Mouse (Mus musculus) MEL (cell line): ENCODE measurements around the gene Aldh16a1. TPM values are rescaled to one million over a fixed set of nuclear protein-coding genes. Genes with fewer than 3 reads are reported as not detected.
A peak's percentile ranks its signal among the peaks of the same experiment; 100 is the strongest.

Source experiments
- DNase-seq: peaks from one replicate; pipeline ENCODE4 v3.0.0; 2011; ENCODE audit warnings: low read depth, low spot score
- H3K27ac ChIP-seq: 2 replicates; pipeline ENCODE4 v1.5.1; 2012; ENCODE audit warnings: low read depth, mild to moderate bottlenecking, control low read depth, low read length, moderate library complexity; ENCODE audit not compliant: control insufficient read depth
- H3K27me3 ChIP-seq, 2 experiments: fragments of 150-350 bp in 1 of 2; sonication (generic) in 1 of 2; 2 replicates each; pipeline ENCODE4 v1.6.1; 2012; ENCODE audit warnings: low read length in 2 of 2, mild to moderate bottlenecking in 2 of 2, improper control_type of control experiment in 1 of 2, moderate library complexity in 1 of 2; ENCODE audit not compliant: insufficient read depth in 2 of 2, control insufficient read depth in 1 of 2
- H3K36me3 ChIP-seq, 2 experiments: 2 replicates each; pipeline ENCODE4 v1.6.1; 2012 to 2014; ENCODE audit warnings: low read length in 2 of 2, improper control_type of control experiment in 1 of 2, inconsistent platforms in 1 of 2, mild to moderate bottlenecking in 1 of 2; ENCODE audit not compliant: insufficient read depth in 2 of 2, control insufficient read depth in 1 of 2
- H3K4me1 ChIP-seq, 2 experiments: fragments of 150-350 bp in 1 of 2; sonication (generic) in 1 of 2; 2 replicates each; pipeline ENCODE4 v1.6.1; 2012; ENCODE audit warnings: low read length in 2 of 2, improper control_type of control experiment in 1 of 2, mild to moderate bottlenecking in 1 of 2; ENCODE audit not compliant: insufficient read depth in 2 of 2, control insufficient read depth in 1 of 2
- H3K4me3 ChIP-seq, 2 experiments: fragments of 150-350 bp in 1 of 2; sonication (generic) in 1 of 2; 2 replicates each; pipeline ENCODE4 v1.5.1; 2012; ENCODE audit warnings: low read depth in 2 of 2, low read length in 2 of 2, mild to moderate bottlenecking in 2 of 2, moderate library complexity in 2 of 2, control low read depth in 1 of 2, improper control_type of control experiment in 1 of 2; ENCODE audit not compliant: control insufficient read depth in 1 of 2, insufficient read depth in 1 of 2
- H3K79me2 ChIP-seq: 2 replicates; pipeline ENCODE4 v1.6.1; 2012; ENCODE audit warnings: mild to moderate bottlenecking, low read length, moderate library complexity; ENCODE audit not compliant: control insufficient read depth, poor library complexity, insufficient read depth
- H3K9ac ChIP-seq: 2 replicates; pipeline ENCODE4 v1.6.1; 2012; ENCODE audit warnings: low read depth, mild to moderate bottlenecking, control low read depth, low read length, moderate library complexity; ENCODE audit not compliant: control insufficient read depth, poor library complexity, severe bottlenecking
- H3K9me3 ChIP-seq: fragments of 150-350 bp; sonication (generic); replicated peaks from 2 replicates; pipeline ENCODE4 v1.6.1; 2012; ENCODE audit warnings: mild to moderate bottlenecking, low read length, improper control_type of control experiment, moderate library complexity; ENCODE audit not compliant: insufficient read depth
- BHLHE40 ChIP-seq: IDR thresholded peaks from 2 replicates; pipeline ENCODE4 v1.6.1; 2012; ENCODE audit warnings: low read depth, mild to moderate bottlenecking, inconsistent platforms, low read length, improper control_type of control experiment, borderline replicate concordance
- CTCF ChIP-seq, 3 experiments: IDR thresholded peaks in 2 of 3; conservative IDR thresholded peaks in 1 of 3; 2 replicates each; pipeline ENCODE4 v1.5.1; 2011 to 2012; ENCODE audit warnings: low read length in 3 of 3, low read depth in 2 of 3, mild to moderate bottlenecking in 2 of 3, improper control_type of control experiment in 1 of 3, inconsistent platforms in 1 of 3, mixed read lengths in 1 of 3, moderate library complexity in 1 of 3; ENCODE audit not compliant: control insufficient read depth in 1 of 3, insufficient read depth in 1 of 3, poor library complexity in 1 of 3, severe bottlenecking in 1 of 3
- ETS1 ChIP-seq: IDR thresholded peaks from 2 replicates; pipeline ENCODE4 v1.6.1; 2012; ENCODE audit warnings: low read depth, mild to moderate bottlenecking, inconsistent platforms, low read length, improper control_type of control experiment, moderate library complexity
- GABPA ChIP-seq: IDR thresholded peaks from 2 replicates; pipeline ENCODE4 v1.6.1; 2012; ENCODE audit warnings: low read depth, mild to moderate bottlenecking, inconsistent platforms, low read length, improper control_type of control experiment, moderate library complexity
- KAT2A ChIP-seq: conservative IDR thresholded peaks from 2 replicates; pipeline ENCODE4 v1.6.1; 2012; ENCODE audit warnings: low read depth, low read length, improper control_type of control experiment, inconsistent platforms
- MAX ChIP-seq: IDR thresholded peaks from 2 replicates; pipeline ENCODE4 v1.6.1; 2011; ENCODE audit warnings: low read length, improper control_type of control experiment
- MAZ ChIP-seq: IDR thresholded peaks from 2 replicates; pipeline ENCODE4 v1.6.1; 2012; ENCODE audit warnings: low read depth, mild to moderate bottlenecking, inconsistent platforms, low read length, improper control_type of control experiment
- MEF2A ChIP-seq: IDR thresholded peaks from 2 replicates; pipeline ENCODE4 v1.6.1; 2014; ENCODE audit warnings: low read depth, mild to moderate bottlenecking, inconsistent platforms, low read length, improper control_type of control experiment; ENCODE audit not compliant: poor library complexity, insufficient replicate concordance, severe bottlenecking; ENCODE audit errors: extremely low read depth
- MXI1 ChIP-seq: IDR thresholded peaks from 2 replicates; pipeline ENCODE4 v1.6.1; 2011; ENCODE audit warnings: mild to moderate bottlenecking, low read depth, low read length, improper control_type of control experiment
- NELFE ChIP-seq: IDR thresholded peaks from 2 replicates; pipeline ENCODE4 v1.6.1; 2011; ENCODE audit warnings: low read depth, low read length, improper control_type of control experiment
- NRF1 ChIP-seq: IDR thresholded peaks from 2 replicates; pipeline ENCODE4 v1.6.1; 2014; ENCODE audit warnings: low read depth, mild to moderate bottlenecking, inconsistent platforms, low read length, improper control_type of control experiment, moderate library complexity; ENCODE audit not compliant: poor library complexity, insufficient read depth, severe bottlenecking
- POLR2A ChIP-seq, 2 experiments: IDR thresholded peaks; 2 replicates each; pipeline ENCODE4 v1.6.1; 2011 to 2012; ENCODE audit warnings: low read length in 2 of 2, mild to moderate bottlenecking in 2 of 2, control low read depth in 1 of 2, improper control_type of control experiment in 1 of 2, low read depth in 1 of 2, moderate library complexity in 1 of 2; ENCODE audit not compliant: control insufficient read depth in 1 of 2, insufficient read depth in 1 of 2, poor library complexity in 1 of 2
- TAL1 ChIP-seq: IDR thresholded peaks from 2 replicates; pipeline ENCODE4 v1.6.1; 2012; ENCODE audit warnings: mild to moderate bottlenecking, inconsistent platforms, low read length, moderate library complexity, mixed read lengths
- TBP ChIP-seq: IDR thresholded peaks from 2 replicates; pipeline ENCODE4 v1.8.0; 2011; ENCODE audit warnings: low read depth, low read length, improper control_type of control experiment
- TCF12 ChIP-seq: IDR thresholded peaks from 2 replicates; pipeline ENCODE4 v1.6.1; 2014; ENCODE audit warnings: low read depth, mild to moderate bottlenecking, inconsistent platforms, low read length, improper control_type of control experiment, moderate library complexity
- USF1 ChIP-seq: IDR thresholded peaks from 2 replicates; pipeline ENCODE4 v1.6.1; 2014; ENCODE audit warnings: low read depth, mild to moderate bottlenecking, inconsistent platforms, low read length, improper control_type of control experiment, moderate library complexity
- ZC3H11A ChIP-seq: IDR thresholded peaks from 2 replicates; pipeline ENCODE4 v1.6.1; 2012; ENCODE audit warnings: low read depth, mild to moderate bottlenecking, inconsistent platforms, low read length, improper control_type of control experiment
- ZNF384 ChIP-seq: IDR thresholded peaks from 2 replicates; pipeline ENCODE4 v1.6.1; 2012; ENCODE audit warnings: low read depth, mild to moderate bottlenecking, inconsistent platforms, low read length, improper control_type of control experiment
- polyA plus RNA-seq, 2 experiments: library from polyadenylated mRNA; stranded (reverse) in 1 of 2; unstranded in 1 of 2; fragments of >175 nt in 1 of 2; fragments of >200 nt in 1 of 2; gene quantifications; 2 replicates each; pipeline versions ENCODE4 v1.2.1 to v1.2.4; 2012; ENCODE audit warnings: low replicate concordance in 2 of 2, low read depth in 1 of 2; ENCODE audit not compliant: insufficient read length in 2 of 2, insufficient read depth in 1 of 2, missing spikeins in 1 of 2
- total RNA-seq: library from RNA; depleted of rRNA; stranded (reverse); fragments of 300-350 nt; gene quantifications from 2 replicates; pipeline ENCODE4 v1.2.3, GENCODE M21; 2012

The Aldh16a1 gene
- total and polyA plus RNA-seq, 3 experiments, result 33.9 to 61.6 TPM; not detected in 1

DNA sequence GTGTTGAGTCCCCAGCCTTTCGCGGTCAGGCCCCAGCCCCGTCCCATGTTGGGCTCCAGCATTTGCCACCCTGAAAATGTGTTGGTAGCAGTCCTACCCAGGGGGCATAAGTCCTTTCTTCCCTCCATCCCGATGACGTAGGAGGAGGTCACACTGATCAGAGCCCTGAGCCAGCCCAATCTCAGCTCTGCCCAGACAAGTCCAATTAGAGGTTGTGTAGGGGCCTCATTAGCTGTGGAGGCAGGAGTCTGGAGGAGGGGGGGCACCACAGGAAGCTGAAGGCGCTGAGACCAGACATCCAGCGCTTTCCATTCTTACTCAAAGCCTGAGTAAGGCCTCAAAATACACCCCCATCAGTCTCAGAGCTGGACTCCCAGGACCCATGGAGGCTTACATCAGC is 31.5 kb upstream of the Aldh16a1 start:
- H3K9ac ChIP-seq, result no peak overlapping the region
- H3K9me3 ChIP-seq, result no peaks in the 10 kb centered on the region
- peaks cover 0 to 11% of the 10 kb centered on the region in 2 experiments; a peak in 2 of 4 replicates for H3K36me3 ChIP-seq
- H3K27ac ChIP-seq, result no peak overlapping the region
- H3K4me1 ChIP-seq, result peaks cover 9 to 19% of the 10 kb centered on the region in 2 experiments
- no peak for TF ChIP-seq TAL1
- TF ChIP-seq BHLHE40, result no peak
- no peak for TF ChIP-seq MAX
- TF ChIP-seq MAZ, result no peak
- TF ChIP-seq MEF2A, result no peak
- DNase-seq, result no peak
- H3K79me2 ChIP-seq, result no peaks in the 10 kb centered on the region
- no peaks in the 10 kb centered on the region for H3K27me3 ChIP-seq
- no peak overlapping the region for H3K4me3 ChIP-seq

DNA sequence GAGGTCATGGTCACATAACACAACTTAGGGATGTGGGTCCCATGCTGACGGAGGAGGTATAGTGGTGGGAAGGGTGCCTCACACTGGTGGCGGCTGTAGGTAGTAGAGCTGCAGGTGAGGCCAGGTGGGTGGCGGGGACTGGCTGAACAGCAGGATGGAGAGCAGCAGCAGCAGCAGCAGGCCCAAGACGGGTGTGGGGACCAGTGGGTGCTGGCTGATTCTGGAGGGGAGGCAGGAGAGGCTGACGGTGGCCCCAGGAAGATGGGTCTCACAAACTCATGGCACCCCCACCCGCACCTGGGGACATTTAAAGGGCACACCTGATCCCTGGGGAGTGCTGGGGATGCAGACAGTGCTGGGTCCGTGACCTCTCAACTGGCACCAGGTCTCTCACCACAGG is 29.3 kb upstream of the Aldh16a1 start:
- Histone ChIP-seq H3K4me1 (peaks cover 0 to 5% of the 10 kb centered on the region in 2 experiments; a peak in 2 of 4 replicates), H3K9ac (no peak overlapping the region), H3K27ac (no peak overlapping the region), H3K27me3 (no peaks in the 10 kb centered on the region), H3K79me2 (no peaks in the 10 kb centered on the region), H3K9me3 (no peaks in the 10 kb centered on the region), H3K36me3 (peaks cover 0 to 3% of the 10 kb centered on the region in 2 experiments; a peak in 2 of 4 replicates), H3K4me3 (no peak overlapping the region)
- DNase-seq, result no peak
- TF ChIP-seq NELFE (no peak), MAX (no peak), POLR2A (IDR thresholded peaks at IDR 0.05; ENCODE audit: control insufficient read depth in 1 of 2, insufficient read depth in 1 of 2, low read depth in 1 of 2, low read length in 2 of 2, poor library complexity in 1 of 2) (no peak), KAT2A (no peak), ZC3H11A (no peak), TBP (no peak), GABPA (no peak), CTCF (IDR thresholded peaks at IDR 0.05 in 2 of 3, conservative IDR thresholded peaks at IDR 0.05 in 1 of 3; ENCODE audit: control insufficient read depth in 1 of 3, insufficient read depth in 1 of 3, low read depth in 2 of 3, low read length in 3 of 3, poor library complexity in 1 of 3, severe bottlenecking in 1 of 3) (no peak), USF1 (no peak), ZNF384 (no peak), ETS1 (no peak), TAL1 (no peak), TCF12 (no peak)

DNA sequence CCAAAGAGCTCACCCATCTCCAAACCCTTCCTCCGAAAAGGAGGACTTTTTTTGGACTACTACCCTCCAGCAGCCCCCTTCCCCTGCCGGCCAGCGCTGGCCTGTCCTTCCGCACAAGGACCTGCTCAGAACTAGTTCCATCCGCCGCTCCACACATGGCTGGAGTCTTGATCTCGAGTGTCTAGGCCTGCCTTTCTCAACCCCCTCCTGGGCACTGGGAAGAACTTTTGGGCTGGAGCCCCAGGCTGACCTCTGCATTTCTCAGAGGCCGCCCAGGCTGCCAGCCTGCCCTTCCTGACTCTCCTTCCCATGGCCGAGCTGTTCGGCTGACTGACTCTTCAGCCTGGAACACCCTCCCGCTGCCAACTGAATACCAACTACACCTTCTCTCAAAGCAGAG is 28.2 kb upstream of the Aldh16a1 start:
- H3K27ac ChIP-seq, result no peak overlapping the region
- no peak for DNase-seq
- no peak for TF ChIP-seq ZC3H11A
- TF ChIP-seq MXI1, result no peak
- no peak for TF ChIP-seq NRF1
- TF ChIP-seq POLR2A (IDR thresholded peaks at IDR 0.05; ENCODE audit: control insufficient read depth in 1 of 2, insufficient read depth in 1 of 2, low read depth in 1 of 2, low read length in 2 of 2, poor library complexity in 1 of 2), result peak in 1 of 2 experiments; percentile 15; a peak in 1 of 4 replicates
- peak overlapping the region; percentile 36 to 48 for H3K4me3 ChIP-seq
- peaks cover 0 to 3% of the 10 kb centered on the region in 2 experiments; a peak in 2 of 4 replicates for H3K36me3 ChIP-seq
- H3K4me1 ChIP-seq, result peaks cover 0 to 5% of the 10 kb centered on the region in 2 experiments; a peak in 2 of 4 replicates
- peak overlapping the region; percentile 74 for H3K9ac ChIP-seq
- H3K27me3 ChIP-seq, result no peaks in the 10 kb centered on the region
- no peaks in the 10 kb centered on the region for H3K9me3 ChIP-seq
- H3K79me2 ChIP-seq, result no peaks in the 10 kb centered on the region
